Mouse (Mus musculus) gastrocnemius, postnatal 36 days (tissue): ENCODE measurements at regions not wholly inside any gene's neighbourhood (a gene's known extent, or its start where the extent isn't known, plus 50 kb on each side); places are given as distances from the start of the nearest gene placed in this dataset.
A peak's percentile ranks its signal among the peaks of the same experiment; 100 is the strongest.

Experiments
- DNase-seq, 2 experiments: peaks; one replicate each; pipeline ENCODE4 v3.0.0; 2022
- intact Hi-C: fragments of 180-260 bp; cut with DNase I; formaldehyde crosslinking; loops from one replicate; pipeline ENCODE4 v1.15.1; 2025

GRCm38 (mm10) chr9:59232682-59233081, 58.7 kb upstream of the Adpgk start:
- DNase-seq, result no peak
- intact Hi-C loops, result no loop called here

GRCm38 (mm10) chr9:59231947-59232346, 59.4 kb upstream of the Adpgk start:
- no peak for DNase-seq
- intact Hi-C loops, result no loop called here

- no peak for DNase-seq
- intact Hi-C loops, result no loop called here
Measured at GRCm38 (mm10) chr9:59231186-59231585, 60.2 kb upstream of the Adpgk start.

- intact Hi-C loops, result no loop called here
- DNase-seq, result no peak
Measured at GRCm38 (mm10) chr9:59230161-59230560, 61.2 kb upstream of the Adpgk start.

DNA sequence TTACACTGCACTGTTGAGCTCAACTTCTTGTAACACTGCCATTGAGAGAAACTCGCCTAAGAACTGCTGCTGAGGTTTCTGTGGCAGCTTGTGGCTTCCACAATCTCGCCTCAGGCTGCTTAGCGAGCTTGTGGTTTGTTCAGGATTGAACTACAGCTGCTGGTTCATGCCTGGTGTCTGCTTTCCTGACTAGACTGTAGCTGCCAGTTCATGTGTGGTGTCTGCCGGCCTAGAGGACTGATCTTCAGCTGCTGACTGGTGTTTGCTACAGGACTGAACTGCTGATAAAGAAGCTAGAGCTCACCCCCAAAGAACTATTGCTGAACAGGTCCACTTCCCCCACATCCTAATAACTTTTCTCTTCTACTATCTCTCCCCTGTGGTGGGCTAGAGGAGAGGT, 63.4 kb upstream of the Adpgk start:
- no peak for DNase-seq
- intact Hi-C loops, result no loop called here

- intact Hi-C loops, result no loop called here
- no peak for DNase-seq
Measured at GRCm38 (mm10) chr9:59226361-59226760, 65.0 kb upstream of the Adpgk start.

DNA sequence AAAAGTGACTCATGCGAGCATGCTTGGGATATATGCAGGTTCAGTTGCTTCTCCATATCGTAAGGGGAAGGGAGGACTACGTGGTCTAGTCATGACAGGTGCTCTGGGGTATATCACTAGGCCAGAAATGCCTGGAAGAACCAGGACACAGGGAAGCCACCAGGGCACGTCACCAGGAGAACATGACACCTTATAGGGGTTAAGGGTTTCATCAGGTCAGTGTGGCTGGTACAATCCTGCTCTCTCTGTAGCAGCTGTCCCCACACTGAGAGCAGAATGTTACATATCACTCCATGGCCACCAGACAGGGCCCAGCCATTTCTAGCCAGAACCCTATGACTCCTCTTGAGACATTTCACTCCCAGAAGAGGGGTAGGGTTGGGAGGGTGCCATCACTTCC, 72.1 kb upstream of the Adpgk start:
- intact Hi-C loops, result no loop called here
- DNase-seq, result peak in 1 of 2 experiments; percentile 59

DNA sequence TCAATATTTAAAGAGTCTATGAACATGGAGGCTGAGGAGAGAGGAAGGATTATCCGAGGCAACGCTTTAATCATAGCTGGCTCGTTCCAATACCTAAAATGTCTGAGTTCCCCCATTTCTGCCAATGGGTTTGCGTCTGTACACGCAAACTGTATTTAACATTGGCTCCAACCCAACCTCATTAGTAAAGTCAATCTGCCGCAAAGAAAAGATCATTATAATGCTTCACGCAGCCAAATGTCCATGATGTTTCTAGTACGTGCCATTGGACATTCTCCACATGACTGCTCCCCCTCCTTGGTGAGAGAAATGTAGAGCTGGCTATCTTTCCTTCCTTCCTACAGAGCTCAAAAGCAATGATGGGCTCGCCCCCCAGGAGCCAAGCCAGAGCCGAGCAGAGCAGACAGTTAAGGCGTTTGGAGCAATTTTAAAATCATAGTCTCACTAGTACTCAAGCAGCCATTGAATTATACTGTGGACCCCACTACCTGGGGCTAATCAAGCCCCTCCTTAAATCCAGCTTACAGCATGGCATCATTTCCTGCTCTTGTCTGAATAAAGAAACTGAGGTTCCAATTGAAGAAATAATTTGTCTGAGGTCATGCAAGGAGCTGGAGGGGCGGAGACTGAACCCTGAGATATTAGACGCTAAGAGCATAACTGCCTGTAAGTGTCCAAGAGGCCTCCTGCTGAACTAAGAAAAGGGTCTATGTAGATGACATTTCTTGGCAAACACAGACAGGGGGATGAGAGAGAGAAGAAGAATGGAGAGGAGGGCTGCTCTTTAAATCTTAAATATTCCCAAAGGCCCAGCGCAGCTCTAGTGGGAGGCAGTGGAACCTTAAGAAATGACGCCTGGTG, 88.5 kb upstream of the Adpgk start:
- intact Hi-C loops, result no loop called here
- DNase-seq, result no peak

DNA sequence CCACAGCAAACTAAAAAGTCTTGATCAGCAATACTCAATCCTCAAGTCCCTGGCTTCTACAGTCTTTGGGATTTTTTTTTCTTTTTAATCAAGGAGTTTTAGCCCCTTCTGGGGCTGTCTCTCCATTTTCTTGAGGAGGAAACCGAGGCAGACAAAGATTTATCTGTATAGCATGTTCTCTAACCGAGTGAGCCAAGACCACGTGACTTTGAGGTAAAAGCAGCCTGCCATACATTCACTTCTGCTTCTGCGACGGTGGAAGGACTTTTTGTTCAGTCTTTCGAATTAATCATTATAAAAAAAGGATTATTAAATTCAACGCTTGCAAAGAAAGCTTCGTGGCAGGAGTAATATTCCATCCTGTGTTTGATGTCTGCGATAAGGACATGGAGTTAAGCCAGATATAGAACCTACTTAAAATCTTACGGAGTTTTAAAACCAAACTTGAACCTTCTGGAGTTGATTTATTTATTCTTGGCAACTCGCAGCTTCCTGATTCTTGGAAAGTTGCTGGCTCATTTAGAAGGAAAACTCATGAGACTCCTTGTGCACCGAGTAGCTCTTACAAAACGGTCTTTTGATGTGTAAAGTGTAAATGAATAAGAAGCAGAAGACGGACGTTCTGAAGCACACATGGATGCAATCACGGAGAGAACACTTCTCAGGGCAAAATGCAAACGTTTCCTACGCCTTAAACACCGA, 91.7 kb upstream of the Adpgk start:
- no peak for DNase-seq
- intact Hi-C loops, result no loop called here

DNA sequence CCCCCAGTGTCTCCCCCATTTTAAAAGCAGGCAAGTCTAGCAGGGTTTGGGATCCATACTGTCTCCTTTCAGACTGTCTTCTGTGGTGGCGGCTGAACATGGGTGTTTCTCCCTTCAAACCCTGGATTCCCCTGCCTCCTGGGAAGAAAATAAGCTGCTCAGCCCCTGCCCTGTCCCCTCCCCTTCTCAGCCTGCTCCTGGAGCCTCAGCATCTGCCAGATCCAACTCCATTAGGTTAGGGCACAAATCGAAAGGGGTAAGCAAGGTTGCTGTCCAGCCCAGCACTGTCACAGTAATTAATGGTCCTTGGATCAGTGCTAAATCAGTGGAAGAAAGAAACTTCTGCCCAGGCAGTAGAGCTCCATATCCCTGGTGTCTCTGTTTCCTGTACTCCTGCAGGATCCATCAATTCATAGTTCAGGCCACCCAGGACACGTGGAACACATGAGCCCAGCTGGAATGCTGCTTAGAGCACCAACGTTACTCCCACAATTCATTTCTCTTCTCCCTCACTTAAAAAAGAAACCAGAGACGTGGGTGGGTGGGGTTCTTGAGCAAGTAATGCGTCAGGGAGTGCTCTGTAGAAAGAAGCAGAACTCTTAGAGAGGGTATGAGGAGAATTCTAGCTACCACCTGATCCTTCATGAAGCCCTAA, 93.0 kb upstream of the Adpgk start:
- no peak for DNase-seq

GRCm38 (mm10) chr9:59197506-59197905, 93.9 kb upstream of the Adpgk start:
- intact Hi-C loops, result no loop called here
- no peak for DNase-seq

More for the DNA sequence above, 93.0 kb upstream of the Adpgk start:
- intact Hi-C loops, result no loop called here

GRCm38 (mm10) chr9:59193971-59194370, 97.4 kb upstream of the Adpgk start:
- intact Hi-C loops, result no loop called here
- no peak for DNase-seq

- intact Hi-C loops, result loop anchor here (2.0 kb wide), 1 partner anchor 54 kb away; no protein-coding TSS in a partner anchor
- DNase-seq, result peak; percentile 70 to 78
Measured at GRCm38 (mm10) chr9:59189141-59189540, 102.2 kb upstream of the Adpgk start.

DNA sequence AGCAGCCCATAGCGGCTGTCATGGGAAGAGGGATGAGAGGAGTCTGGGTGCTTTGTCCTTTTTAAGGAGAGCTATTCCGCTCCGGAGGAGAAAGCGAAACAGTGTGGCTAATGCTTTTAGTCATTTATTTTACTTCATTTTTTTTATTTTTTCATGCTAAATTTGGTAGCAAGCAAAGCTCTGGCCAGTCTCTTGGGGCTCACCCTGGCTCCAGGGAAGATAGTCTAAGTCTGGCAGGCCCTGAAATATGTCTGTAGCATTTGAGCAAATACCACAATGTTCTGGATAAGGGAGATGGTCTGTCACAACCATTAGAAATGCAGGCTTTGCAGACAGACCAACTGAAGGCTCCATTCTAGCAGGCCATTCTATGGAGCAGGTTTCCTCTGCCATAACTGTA, 102.9 kb upstream of the Adpgk start:
- intact Hi-C loops, result loop anchor here (2.0 kb wide), 1 partner anchor 54 kb away; no protein-coding TSS in a partner anchor
- DNase-seq, result peak in 1 of 2 experiments; percentile 21

DNA sequence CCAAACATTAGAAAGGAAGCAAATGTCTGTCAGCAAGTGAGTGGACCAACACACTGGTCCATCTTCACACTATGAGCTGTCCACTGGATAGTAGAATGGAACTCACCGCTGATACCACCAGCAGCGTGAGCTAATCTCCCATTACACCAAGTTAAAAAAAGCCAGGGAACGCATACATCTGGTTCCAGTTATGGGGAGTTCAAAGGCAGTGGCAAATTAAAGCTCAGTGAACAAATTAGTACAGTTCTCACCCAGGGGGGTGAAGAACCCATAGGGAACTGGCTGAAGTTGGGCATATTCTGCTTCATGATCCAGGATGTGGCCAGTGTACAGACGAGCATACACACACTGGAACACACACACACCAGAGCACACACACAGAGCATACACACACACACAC, 105.0 kb upstream of the Adpgk start:
- intact Hi-C loops, result no loop called here
- DNase-seq, result no peak

GRCm38 (mm10) chr9:59184089-59184488, 107.3 kb upstream of the Adpgk start:
- intact Hi-C loops, result no loop called here
- no peak for DNase-seq

DNA sequence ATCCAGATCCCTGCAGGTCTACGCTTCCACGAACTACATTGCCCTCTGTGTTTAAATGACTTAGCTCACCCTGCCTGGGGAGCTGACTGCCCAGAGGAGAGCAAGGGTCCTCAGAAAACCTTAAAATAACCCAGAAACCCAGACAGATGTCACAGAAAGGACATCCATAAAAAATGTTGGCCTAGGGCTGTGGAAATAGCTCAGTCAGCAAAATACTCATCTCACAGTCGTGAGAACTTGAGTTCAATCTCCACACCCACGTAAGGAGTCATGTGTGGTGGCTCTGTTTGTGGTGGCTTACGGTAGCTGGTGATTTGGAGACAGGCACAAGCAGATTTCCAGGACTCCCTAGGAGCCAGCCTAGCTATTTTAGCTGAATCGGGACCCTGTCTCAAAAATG, 108.5 kb upstream of the Adpgk start:
- intact Hi-C loops, result no loop called here

DNA sequence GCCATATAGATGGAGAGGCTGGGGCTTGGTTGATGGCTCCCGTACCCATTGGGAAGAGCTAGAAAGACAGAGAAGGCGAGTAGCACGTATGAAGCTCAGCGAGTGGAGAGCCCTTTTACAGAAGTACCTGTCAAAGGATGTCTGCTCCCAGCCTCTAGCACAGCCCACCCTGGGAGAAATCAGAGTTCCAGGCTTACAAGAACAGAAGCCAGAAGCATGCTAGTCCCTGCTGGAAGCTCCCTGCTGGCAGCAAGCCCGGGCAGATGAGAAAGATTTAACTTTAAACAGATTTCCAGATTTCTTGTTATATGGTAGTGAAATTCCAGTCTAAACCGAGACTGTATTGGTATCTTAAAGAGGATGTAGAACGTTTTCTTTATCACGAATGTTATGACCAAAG, 108.9 kb upstream of the Adpgk start:
- peak in 1 of 2 experiments; percentile 27 for DNase-seq
- intact Hi-C loops, result no loop called here

More for the DNA sequence above, 108.5 kb upstream of the Adpgk start:
- DNase-seq, result no peak

DNA sequence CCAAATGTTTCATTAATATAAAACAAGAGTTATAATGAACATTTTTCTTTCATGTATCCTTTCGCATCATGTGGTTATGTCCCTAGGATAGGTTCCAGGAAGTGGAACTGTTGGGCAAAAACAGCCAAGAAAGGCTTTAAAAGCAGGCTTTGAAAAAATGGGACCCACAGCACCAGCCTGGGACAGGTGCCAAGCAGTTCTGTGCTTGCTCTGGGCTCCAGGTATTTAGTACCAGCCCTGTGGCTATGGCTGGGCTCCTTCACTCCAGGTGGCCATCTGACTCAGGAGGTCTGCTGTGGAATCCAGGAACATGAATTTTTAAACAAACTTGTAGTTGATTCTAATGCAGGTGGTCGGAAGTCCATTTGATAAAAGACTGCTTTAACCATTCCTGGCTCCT, 119.8 kb upstream of the Adpgk start:
- no peak for DNase-seq
- intact Hi-C loops, result no loop called here

- intact Hi-C loops, result no loop called here
Measured at GRCm38 (mm10) chr9:59163390-59163976, 127.2 kb upstream of the Neo1 start.

GRCm38 (mm10) chr9:59162954-59163353, 126.7 kb upstream of the Neo1 start:
- intact Hi-C loops, result no loop called here
- DNase-seq, result no peak

More at GRCm38 (mm10) chr9:59163390-59163976, 127.2 kb upstream of the Neo1 start:
- no peak for DNase-seq
